Mouse (Mus musculus): ENCODE measurements around the gene Dync1i2.

DNA sequence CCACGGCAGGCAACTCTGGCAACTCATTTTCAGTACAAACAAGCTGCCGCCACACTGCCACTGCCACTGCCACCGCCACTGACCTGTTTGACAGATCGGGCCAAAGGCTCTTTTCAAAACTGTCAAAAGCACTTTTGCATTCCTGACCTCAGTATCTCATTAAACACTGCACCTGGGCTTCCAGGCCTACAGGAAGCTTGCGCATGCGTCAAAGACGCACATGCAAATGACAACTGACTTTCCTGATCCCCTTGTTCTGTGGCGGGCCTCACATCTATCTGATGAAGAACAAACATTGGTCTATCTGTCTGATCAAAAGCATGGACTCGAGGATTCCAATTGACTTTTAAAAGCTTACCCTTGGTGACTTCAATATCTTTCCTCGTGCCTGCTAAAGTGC lies 100.6 kb downstream of the Dync1i2 start:
- TF ChIP-seq POLR2A (IDR thresholded peaks at IDR 0.05; ENCODE audit: control insufficient read depth, low read depth, low read length) (no peak), CTCF (IDR thresholded peaks at IDR 0.05; ENCODE audit: control insufficient read depth, insufficient read depth, insufficient replicate concordance, low read depth, low read length) (no peak)
